Mouse (Mus musculus) hindbrain, embryonic 14.5 days (tissue): ENCODE data around the gene Wdr1. TPM values are rescaled to one million over a fixed set of nuclear protein-coding genes. Genes with fewer than 3 reads are reported as not detected.
"Not testable (repeated sequence)": the region's sequence is repeated elsewhere in the genome, so short reads cannot be mapped to it uniquely, and the experiment has no call there.

Experiments used
- ATAC-seq: fragments of 200-750 bp; cut with Nextera tagmentation; 2 replicates; pipeline ENCODE4 v1.8.0; 2017; ENCODE audit warnings: moderate number of reproducible peaks, mild to moderate bottlenecking, moderate TSS enrichment, moderate library complexity; ENCODE audit not compliant: low FRiP score
- DNase-seq: peaks from one replicate; pipeline ENCODE4 v3.0.0-alpha.2; 2015; ENCODE audit warnings: low spot score
- H3K27ac ChIP-seq: fragments of 300-500 bp; sonication (generic); 2 replicates; pipeline ENCODE4 v1.5.1; 2014; ENCODE audit warnings: mild to moderate bottlenecking, moderate library complexity
- H3K27me3 ChIP-seq: fragments of 300-500 bp; sonication (generic); 2 replicates; pipeline ENCODE4 v1.6.1; 2014; ENCODE audit warnings: mild to moderate bottlenecking, low read length, mixed read lengths; ENCODE audit not compliant: control insufficient read depth, insufficient read depth
- H3K36me3 ChIP-seq: fragments of 300-500 bp; sonication (generic); replicated peaks from 2 replicates; pipeline ENCODE4 v1.6.1; 2014; ENCODE audit not compliant: control insufficient read depth, insufficient read depth
- H3K4me1 ChIP-seq: fragments of 300-500 bp; sonication (generic); replicated peaks from 2 replicates; pipeline ENCODE4 v1.6.1; 2014; ENCODE audit warnings: antibody characterized with exemption, low read length, mixed read lengths; ENCODE audit not compliant: control insufficient read depth, insufficient read depth
- H3K4me2 ChIP-seq: fragments of 300-500 bp; sonication (generic); replicated peaks from 2 replicates; pipeline ENCODE4 v1.6.1; 2014; ENCODE audit warnings: mild to moderate bottlenecking, moderate library complexity
- H3K4me3 ChIP-seq: fragments of 300-500 bp; sonication (generic); replicated peaks from 2 replicates; pipeline ENCODE4 v1.5.1; 2014; ENCODE audit warnings: mild to moderate bottlenecking, low read length
- H3K9ac ChIP-seq: fragments of 300-500 bp; sonication (generic); 2 replicates; pipeline ENCODE4 v1.6.1; 2014
- H3K9me3 ChIP-seq: fragments of 300-500 bp; sonication (generic); 2 replicates; pipeline ENCODE4 v1.6.1; 2016; ENCODE audit warnings: low read length; ENCODE audit not compliant: control insufficient read depth
- WGBS: fragments of 180-500 bp; shearing (Covaris S2); extraction: QIAGEN DNeasy Blood & Tissue Kit; methylation state at CpG from one replicate; pipeline ENCODE4 v1.1.7; 2014; 5-methylcytosine and 5-hydroxymethylcytosine counted together
- polyA plus RNA-seq: library from polyadenylated mRNA; unstranded; fragments of >200 nt; fragmentation: Nextera tagmentation; extraction: Ambion mirVana; gene quantifications from 2 replicates; pipeline ENCODE4 v1.2.1, GENCODE M21; 2014

The Wdr1 gene
- polyA plus RNA-seq, 1 experiment from 2014 or later = 183 TPM

DNA sequence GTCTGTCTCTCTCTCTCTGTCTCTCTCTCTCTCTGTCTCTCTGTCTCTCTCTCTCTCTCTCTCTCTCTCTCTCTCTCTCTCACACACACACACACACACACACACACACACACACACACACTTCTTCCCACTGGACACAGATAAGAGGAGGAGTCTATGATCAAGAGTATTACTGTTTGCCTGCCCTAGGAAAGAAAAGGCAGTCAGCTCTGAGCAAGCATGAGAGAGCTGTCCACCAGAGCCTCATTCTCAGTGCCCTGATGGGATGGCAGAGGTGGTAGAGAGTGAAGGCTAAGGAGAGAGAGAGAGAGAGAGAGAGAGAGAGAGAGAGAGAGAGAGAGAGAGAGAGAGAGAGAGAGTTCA is 83.5 kb downstream of the Wdr1 start:
- not testable (repeated sequence) for H3K9me3 ChIP-seq, H3K27ac ChIP-seq, H3K36me3 ChIP-seq, H3K27me3 ChIP-seq, DNase-seq, H3K9ac ChIP-seq
- ATAC-seq = peak; percentile 10; the same call in 1 of the 2 replicates
- Histone ChIP-seq H3K4me2 (peak overlapping the region; percentile 43), H3K4me3 (0 out of 2 replicates have a peak overlapping the region, but pooled peaks have one; percentile 12), H3K4me1 (peaks cover 17% of the 10 kb centered on the region)

DNA sequence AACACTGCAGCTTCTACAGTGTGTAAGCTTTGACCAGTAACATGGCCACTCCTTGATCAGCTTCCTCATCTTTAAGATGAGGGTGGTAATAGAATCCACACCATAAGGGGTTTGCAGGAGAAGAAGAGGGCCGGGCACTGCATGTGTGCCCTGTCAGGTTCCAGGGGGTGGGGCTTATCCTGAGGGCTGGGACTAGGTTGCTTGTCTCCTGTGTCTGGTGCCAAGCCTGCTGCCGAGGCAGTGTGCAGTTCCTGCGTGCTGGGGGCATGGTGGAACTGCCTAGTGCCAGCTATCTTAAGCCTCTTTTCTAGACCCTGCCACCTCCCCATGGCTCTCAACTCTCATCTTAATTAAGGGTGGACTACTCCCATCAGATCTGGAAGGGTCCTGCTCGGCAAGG is 84.0 kb downstream of the Wdr1 start:
- Histone ChIP-seq H3K4me1 (peaks cover 17% of the 10 kb centered on the region), H3K27ac (no peak overlapping the region), H3K9me3 (no peaks in the 10 kb centered on the region), H3K36me3 (no peaks in the 10 kb centered on the region), H3K9ac (no peak overlapping the region), H3K4me2 (no peak overlapping the region), H3K4me3 (no peak overlapping the region), H3K27me3 (no peaks in the 10 kb centered on the region)
- DNase-seq = no peak
- WGBS = 41% methylated on average over 4 of the region's 4 CpGs
- ATAC-seq = 0 out of 2 replicates have a peak, but pooled peaks have one; percentile 16

DNA sequence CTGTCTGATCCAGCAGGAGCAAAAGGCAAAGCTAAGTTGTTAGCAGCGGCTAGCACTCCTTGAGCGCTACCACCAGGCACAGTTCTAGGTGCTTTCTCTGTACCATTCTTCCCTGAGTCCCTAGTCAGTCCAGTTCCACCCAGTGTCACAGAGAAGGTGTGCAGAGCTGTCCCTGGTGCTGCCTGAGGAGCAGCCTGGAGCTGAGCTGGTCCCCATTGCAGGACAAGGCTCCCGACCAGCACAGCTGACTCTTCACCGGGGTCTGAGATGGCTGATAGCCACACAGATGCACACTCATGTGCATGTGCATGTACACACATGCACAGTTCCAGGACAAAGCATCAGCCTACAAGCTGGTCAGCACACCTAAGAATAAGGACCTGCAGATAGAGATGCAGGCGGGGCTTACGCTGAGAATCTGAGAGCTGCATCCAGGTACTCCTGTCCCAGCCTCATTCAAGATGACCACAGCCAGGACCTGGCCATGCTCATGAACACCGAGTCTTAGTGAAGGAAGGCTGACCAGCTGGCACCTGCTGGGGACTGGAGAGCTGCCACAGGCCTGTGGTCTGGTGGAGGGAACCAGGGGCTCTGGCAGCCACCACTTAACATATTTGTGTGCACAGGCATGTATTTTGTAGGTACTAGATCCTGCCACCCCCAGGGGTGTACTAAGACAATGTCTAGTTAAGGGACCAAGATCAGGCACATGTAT is 85.1 kb downstream of the Wdr1 start:
- ATAC-seq = no peak
- DNase-seq = no peak
- Histone ChIP-seq H3K36me3 (no peaks in the 10 kb centered on the region), H3K4me2 (no peak overlapping the region), H3K9me3 (no peaks in the 10 kb centered on the region), H3K4me1 (peaks cover 17% of the 10 kb centered on the region), H3K4me3 (no peak overlapping the region), H3K9ac (no peak overlapping the region), H3K27ac (no peak overlapping the region), H3K27me3 (no peaks in the 10 kb centered on the region)
- WGBS = 90% methylated on average over 7 of the region's 7 CpGs

DNA sequence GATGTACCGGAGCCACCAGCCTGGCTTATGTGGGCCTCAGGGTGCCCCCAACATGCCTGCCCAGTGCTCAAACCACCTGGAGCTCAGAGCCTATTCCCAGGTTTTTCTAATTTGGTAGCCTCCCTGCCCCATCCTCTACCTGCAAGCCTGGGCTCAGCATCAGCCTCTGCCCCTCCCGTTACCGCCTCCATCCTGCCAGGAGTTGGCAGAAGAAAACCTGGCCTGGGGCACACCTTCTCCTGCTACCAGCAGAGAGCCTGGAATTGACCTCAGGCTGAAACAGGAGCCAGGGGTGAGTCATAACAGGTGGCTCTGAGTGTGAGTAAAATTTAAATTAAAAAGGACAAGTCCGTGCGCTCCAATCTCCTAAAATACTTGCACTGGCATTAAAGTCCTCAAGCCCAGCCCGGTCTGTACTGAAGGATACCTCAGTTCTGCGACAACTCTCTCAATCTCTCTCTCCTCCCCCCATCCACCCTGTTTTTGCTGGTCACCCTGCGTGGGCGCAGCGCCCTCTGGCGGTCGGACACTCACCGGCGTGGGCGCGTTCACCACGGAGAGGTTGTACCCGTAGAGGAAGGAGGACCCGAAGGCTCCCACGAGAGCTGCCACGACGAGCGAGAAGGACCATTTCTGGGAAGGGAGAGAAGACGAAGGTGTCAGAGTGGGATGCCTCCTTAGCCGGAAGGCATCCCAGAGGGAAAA is 86.0 kb downstream of the Wdr1 start:
- H3K9ac ChIP-seq = no peak overlapping the region
- H3K4me1 ChIP-seq = peaks cover 17% of the 10 kb centered on the region
- no peak for DNase-seq
- no peak overlapping the region for H3K4me2 ChIP-seq
- no peak overlapping the region for H3K27ac ChIP-seq
- H3K4me3 ChIP-seq = no peak overlapping the region
- WGBS = 84% methylated on average over 25 of the region's 25 CpGs
- H3K36me3 ChIP-seq = no peaks in the 10 kb centered on the region
- no peaks in the 10 kb centered on the region for H3K27me3 ChIP-seq
- ATAC-seq = no peak
- H3K9me3 ChIP-seq = no peaks in the 10 kb centered on the region

Other genes with a start within 250 kb of the Wdr1 start
- 0.46 and 0.69 TPM in 2 replicates for gene Drd5, start 243.9 kb downstream of the Wdr1 start, polyA plus RNA-seq
- gene Slc2a9, start 60.1 kb downstream of the Wdr1 start, polyA plus RNA-seq = 0.14 and 0.27 TPM in 2 replicates
- gene Zfp518b, start 121.6 kb upstream of the Wdr1 start, polyA plus RNA-seq = 31.6 and 34.4 TPM in 2 replicates